Mouse (Mus musculus) frontal cortex, postnatal 36 days (tissue): Measurements from ENCODE around the gene Shroom3.

ENCODE experiments used
- DNase-seq, 2 experiments: peaks; one replicate each; pipeline ENCODE4 v3.0.0; 2022; ENCODE audit warnings: low spot score in 2 of 2

The Shroom3 gene

DNA sequence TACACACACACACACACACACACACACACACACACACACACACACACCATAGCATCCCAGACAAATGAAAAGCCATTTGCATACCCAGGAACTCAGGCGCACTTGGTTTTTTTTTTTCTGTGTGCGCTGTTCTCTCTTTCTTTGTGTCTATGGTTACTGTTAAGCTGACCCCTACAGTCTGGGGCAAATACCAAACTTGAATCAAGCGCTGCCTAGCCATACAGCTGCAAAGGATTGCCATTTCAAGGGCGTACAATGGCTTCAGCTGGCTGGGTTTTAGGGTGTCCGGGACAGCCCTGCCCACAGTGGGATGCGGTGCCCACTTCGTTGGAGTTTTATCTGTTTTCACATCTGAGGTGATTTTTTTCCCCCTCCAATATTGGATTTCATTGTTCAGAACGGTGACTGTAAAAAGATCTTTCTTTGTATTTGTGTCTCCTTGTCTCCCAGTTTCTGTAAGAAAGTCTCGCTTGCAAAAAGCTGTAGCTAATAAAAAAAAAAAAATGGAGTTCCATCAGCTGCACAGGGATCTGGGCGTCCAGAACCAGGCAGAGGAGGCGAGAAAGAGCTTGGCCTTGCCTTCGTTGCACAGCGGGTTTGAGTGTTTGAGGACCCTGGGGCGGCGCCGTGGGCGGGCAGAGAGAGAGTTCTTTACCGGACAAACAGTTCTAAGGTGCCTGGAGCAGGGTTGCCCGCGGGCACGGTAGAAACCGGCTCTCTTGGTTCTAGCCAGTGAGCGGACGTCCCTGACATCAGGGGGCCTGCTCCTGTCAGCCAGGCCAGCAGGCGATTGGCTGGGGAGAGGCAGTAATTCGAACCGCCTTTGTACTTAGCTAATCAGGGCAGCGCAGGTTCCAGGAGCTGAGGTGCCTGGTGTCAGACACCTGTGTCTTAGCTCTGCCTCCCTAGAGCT, 125.5 kb downstream of the Shroom3 start:
- peak in 1 of 2 experiments; percentile 1 for DNase-seq

GRCm38 (mm10) chr5:92809416-92809750, 126.1 kb downstream of the Shroom3 start:
- DNase-seq = no peak

GRCm38 (mm10) chr5:92810922-92811533, 127.8 kb downstream of the Shroom3 start:
- DNase-seq = peak; percentile 27 to 38

- peak in 1 of 2 experiments; percentile 2 for DNase-seq
These were observed 128.5 kb downstream of the Shroom3 start for GRCm38 (mm10) chr5:92811761-92812160.

DNA sequence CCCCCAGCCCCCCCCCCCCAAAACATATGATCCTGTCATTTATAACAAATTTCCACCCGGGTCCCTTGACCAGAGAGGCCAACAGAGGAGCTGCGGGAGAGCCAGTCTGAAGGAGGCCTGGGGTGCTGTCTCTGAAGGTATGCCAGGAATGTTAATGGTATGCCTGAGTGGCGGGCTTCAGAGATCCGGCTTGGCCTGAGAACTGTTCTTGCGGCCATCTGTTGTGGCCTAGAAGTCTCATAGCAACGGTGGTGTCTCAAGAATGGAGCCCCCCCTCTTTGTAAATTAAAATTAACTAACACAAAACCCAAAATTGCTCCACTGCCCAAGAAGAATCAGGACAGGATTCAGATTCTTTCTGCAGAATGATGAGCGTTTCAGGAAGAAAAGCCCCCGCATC, 129.7 kb downstream of the Shroom3 start:
- DNase-seq = peak in 1 of 2 experiments; percentile 2

- no peak for DNase-seq
These were observed 130.3 kb downstream of the Shroom3 start for GRCm38 (mm10) chr5:92813562-92813961.

DNA sequence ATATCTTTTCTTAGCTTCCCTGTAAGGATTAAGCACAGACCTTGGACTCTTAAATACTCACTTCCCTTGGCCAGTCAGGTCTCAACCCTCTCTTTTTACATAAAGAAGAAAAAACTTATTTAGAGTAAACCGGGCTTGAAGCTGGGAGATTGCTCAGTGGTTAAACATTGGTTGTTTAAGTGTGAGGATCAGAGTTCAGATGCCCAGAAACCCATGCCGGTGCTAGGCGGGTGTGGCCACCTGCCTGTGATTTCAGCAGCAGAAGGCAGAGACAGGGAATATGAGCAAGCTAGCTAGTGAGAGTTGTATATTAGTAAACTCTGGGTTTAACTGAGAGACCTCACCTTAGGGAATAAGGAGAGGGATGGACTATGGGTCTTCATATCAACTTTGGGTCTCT, 131.4 kb downstream of the Shroom3 start:
- no peak for DNase-seq

- no peak for DNase-seq
These were observed 134.0 kb downstream of the Shroom3 start for GRCm38 (mm10) chr5:92817122-92817822.

DNA sequence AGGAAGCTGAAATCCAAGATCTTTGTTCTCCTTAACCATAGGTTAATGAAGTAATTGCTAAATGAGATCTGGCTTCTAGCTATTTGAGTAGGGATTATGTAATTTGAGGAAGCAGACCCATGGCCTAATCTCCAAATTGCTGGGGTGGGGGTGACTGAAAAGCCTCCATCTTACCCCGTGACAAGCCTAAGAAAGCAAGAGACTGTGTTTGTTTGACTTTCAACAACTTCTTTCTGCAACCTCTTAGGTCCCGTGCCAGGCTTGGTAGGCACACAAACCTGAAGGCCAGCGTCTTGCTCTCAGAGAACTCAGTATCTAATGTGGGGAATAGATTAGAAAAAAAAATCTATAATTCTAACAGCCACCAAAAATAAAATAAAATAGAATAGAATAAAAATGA, 138.1 kb downstream of the Shroom3 start:
- DNase-seq = no peak

DNA sequence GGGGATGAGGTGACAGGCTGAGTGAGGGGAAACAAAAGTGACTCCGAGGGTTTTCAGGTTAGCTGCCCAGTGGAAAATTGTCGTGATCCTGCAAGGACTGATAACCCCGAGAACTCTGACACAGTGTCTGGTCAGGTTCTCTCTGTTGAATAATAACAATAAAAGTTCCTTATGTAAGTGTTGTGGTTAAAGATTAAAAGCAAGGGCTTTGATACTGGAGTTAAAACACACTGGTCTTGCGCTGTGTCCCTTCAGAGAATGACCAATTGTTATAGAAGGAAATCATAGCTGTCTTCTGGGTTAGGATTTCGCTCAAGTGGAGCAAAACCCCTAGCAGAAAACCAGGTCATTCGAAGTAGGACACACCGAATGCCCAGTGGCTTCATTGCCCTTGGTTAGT, 140.3 kb downstream of the Shroom3 start:
- no peak for DNase-seq

DNA sequence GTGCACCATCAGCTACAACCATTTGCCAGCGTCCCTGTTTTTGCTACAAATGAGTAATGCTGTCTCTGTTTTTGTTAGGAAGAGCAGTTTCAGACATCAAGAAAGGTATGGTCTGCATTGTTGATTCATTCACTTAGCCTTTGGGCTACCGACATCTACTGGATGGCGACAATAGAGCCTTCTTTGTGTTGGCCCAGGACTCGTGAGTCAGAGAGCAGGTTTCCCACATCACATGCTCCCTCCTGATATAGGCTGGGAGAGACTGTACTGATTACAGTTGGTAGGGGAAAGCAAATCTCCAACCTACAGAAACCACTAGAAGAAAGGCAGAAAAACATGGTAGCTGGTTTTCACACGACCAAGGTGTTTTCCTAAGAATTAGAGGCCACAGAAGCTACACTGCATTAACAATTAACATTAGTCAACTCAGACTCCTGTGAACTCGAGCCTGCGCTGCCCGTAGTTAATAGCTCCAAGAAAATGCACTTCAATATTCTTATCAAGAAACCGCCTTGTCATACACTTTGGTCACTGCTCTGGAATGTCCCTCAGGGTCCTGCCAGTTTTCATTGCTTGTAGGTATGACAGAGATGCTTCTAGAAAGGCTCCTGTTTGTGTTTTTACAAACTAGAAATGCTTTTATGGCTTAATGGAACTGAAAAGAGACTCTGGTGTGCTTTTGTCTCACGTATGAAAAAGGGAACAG, 141.2 kb downstream of the Shroom3 start:
- no peak for DNase-seq

GRCm38 (mm10) chr5:92830391-92830790, 147.2 kb downstream of the Shroom3 start:
- no peak for DNase-seq

GRCm38 (mm10) chr5:92834513-92834912, 151.3 kb downstream of the Shroom3 start:
- no peak for DNase-seq

DNA sequence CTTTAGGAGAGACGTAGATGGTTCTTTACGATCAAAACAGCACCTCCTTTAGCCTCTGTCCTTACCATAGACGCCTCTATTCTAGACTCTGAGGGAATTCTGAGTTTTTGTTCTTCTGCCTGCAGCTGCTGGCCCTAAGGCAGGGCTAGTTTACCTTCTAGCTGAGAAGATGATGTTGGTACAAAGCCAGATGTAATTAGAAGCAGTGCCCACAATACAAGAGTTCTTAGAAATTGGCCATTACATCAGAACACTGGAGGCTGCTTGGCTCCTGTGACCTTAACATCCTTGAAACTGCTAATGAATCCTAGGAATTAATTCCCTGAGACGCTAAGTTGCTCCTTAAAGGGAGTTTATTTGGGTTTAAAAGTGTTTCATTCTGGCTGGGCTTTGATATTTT, 154.1 kb downstream of the Shroom3 start:
- DNase-seq = no peak

DNA sequence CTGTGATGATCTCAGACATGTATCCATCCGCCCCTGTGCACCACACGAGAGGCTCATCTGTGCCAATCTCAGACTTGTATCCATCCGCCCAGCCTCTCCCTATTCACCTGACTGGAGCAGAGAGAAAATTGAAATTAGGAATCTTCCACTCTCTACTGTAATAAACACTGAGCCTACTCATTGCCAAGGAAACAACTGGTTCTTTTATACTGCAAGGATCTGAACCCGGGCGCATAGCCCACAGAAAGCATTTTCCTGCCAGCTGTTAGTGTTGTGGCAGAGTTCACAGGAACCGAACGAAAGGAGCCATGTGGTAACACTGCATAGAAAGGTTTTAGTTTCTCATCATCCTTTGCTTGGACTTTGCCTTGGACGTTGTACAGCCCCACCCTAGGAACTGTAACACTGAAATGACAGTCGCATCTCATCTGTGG, 155.1 kb downstream of the Shroom3 start:
- DNase-seq = no peak

DNA sequence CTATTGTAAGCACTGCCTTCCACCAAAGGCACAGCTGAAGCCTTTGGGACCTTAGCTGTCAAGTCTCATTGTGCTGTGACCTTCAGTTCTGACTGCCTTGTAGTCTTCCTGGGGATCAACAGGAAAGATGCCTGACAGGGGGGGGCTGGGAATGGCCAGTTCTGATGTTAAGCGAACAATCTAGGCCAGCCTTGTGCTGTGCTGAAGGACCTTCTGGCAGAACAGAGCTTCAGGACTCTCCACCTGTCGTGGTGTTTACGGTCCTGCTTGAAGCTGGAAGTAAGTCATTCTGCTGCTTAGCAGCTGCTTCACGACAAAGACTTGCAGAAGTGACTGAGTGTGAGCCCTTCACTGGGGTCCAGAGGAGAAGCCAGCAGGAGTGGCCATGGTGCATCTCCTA, 156.1 kb downstream of the Shroom3 start:
- no peak for DNase-seq

GRCm38 (mm10) chr5:92841474-92841873, 158.2 kb downstream of the Shroom3 start:
- DNase-seq = peak in 1 of 2 experiments; percentile 24

DNA sequence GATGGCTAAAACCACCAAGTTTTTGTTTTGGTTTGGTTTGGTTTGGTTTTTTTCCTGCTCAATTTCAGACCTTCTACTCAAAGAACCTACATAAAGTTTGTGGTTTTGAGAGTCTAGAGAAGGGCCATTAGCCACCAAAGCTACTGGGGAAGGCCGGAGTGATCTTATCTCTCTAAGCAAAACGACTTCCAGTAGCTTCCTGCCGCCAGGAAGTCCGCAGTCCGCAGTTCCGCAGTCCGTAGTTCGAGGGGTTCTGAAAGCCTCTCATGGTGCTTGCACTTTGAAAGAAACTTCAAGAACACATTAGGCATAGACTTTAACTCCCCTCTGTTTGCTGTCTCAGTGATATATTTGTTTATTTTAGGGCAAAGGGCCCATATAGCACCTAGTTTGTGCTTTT, 159.2 kb downstream of the Shroom3 start:
- no peak for DNase-seq

- DNase-seq = no peak
These were observed 159.6 kb downstream of the Shroom3 start for GRCm38 (mm10) chr5:92842881-92843280.

DNA sequence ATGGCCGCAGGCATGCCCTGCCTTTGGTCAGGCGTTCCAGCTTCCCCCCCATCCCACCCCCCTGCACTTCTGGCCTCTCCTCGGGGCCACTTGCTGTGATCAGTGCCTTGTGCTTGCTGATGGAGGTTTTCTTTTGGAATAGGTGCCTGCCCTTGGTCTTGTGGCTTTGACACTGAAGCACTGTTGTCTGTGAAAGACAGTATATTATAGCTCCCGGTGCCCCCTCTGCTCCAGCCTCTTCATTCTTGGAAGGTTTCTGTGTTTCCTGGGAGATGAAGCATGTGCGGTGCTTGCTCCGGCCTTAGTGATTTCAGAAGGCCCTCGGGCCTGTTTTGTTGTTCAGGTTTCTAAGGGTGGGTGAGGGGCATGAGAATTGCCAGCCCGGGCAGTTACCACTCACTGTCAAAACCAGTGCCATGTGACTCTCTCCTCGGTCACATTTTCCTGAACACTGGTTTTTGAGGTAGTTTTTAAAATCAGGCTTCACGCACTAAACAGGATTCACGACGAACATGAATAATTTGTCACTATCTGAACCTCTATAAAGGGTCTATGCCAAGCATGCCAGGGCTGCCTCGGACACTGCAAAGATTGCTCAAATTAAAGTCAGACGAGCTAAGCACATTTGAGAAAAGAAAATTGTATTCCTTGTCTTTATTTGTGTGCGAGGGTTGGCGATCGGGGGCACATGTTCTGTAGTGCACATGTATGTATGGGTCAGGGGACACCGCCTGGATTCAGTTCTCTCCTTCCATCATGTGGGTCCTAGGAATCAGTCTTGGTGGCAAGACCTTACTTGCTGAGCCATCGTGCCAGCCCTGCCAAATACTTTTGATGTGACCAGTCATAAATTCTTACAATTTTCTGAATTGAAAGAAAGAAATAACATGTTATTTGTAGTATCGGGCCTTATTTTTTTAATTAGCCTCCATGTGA, 160.9 kb downstream of the Shroom3 start:
- DNase-seq = no peak

DNA sequence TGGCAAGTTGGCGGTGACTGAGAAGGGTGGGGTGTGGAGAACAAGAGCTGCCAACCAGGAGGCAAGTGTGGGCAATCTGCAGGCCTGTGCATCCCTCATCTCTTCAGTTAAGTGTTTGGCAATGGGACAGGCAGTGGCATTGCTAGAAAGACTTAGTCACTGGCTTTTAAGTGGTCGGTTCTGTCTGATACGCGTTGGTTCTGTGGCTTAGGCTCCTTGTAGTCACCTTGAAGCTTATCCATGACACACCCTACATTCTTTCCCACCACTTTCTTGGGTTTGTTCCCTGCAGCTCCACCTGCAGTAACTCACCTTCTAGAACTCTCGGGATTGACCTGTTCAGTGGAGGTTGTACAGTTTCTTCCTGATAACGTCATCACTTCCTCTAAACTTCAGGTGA, 166.5 kb downstream of the Shroom3 start:
- DNase-seq = no peak
